Mouse (Mus musculus) embryonic facial prominence, embryonic 11.5 days (tissue): ENCODE results near the gene Crls1. TPM values are rescaled to one million over a fixed set of nuclear protein-coding genes. Genes with fewer than 3 reads are reported as not detected.

Experiments
- ATAC-seq: fragments of 200-750 bp; cut with Nextera tagmentation; replicated peaks from 2 replicates; pipeline ENCODE4 v1.8.0; 2017; ENCODE audit warnings: low read depth; ENCODE audit not compliant: insufficient number of reproducible peaks, low FRiP score, low TSS enrichment
- DNase-seq: peaks from one replicate; pipeline ENCODE4 v3.0.0-alpha.2; 2015; ENCODE audit warnings: low spot score
- H3K27ac ChIP-seq: fragments of 300-500 bp; sonication (generic); replicated peaks from 2 replicates; pipeline ENCODE4 v1.5.1; 2014; ENCODE audit warnings: mild to moderate bottlenecking, low read depth, low read length, control low read depth
- H3K27me3 ChIP-seq: fragments of 300-500 bp; sonication (generic); 2 replicates; pipeline ENCODE4 v1.6.1; 2014; ENCODE audit warnings: mild to moderate bottlenecking, low read length, moderate library complexity, mixed read lengths; ENCODE audit not compliant: control insufficient read depth, insufficient read depth
- H3K36me3 ChIP-seq: fragments of 300-500 bp; sonication (generic); replicated peaks from 2 replicates; pipeline ENCODE4 v1.6.1; 2014; ENCODE audit warnings: low read depth, mild to moderate bottlenecking, low read length, moderate library complexity, mixed read lengths; ENCODE audit not compliant: control insufficient read depth, insufficient read depth
- H3K4me1 ChIP-seq: fragments of 300-500 bp; sonication (generic); 2 replicates; pipeline ENCODE4 v1.6.1; 2014; ENCODE audit warnings: low read length, mixed read lengths; ENCODE audit not compliant: control insufficient read depth, insufficient read depth
- H3K4me2 ChIP-seq: fragments of 300-500 bp; sonication (generic); 2 replicates; pipeline ENCODE4 v1.6.1; 2014; ENCODE audit warnings: low read depth, mild to moderate bottlenecking, control low read depth, low read length, moderate library complexity
- H3K4me3 ChIP-seq: fragments of 300-500 bp; sonication (generic); 2 replicates; pipeline ENCODE4 v1.5.1; 2014; ENCODE audit warnings: low read depth, low read length, control low read depth
- H3K9ac ChIP-seq: fragments of 300-500 bp; sonication (generic); replicated peaks from 2 replicates; pipeline ENCODE4 v1.6.1; 2014; ENCODE audit warnings: mild to moderate bottlenecking, control low read depth, low read length
- H3K9me3 ChIP-seq: fragments of 300-500 bp; sonication (generic); replicated peaks from 2 replicates; pipeline ENCODE4 v1.6.1; 2016; ENCODE audit warnings: mild to moderate bottlenecking, low read length, inconsistent platforms, mixed read lengths; ENCODE audit not compliant: control insufficient read depth
- WGBS: fragments of 180-500 bp; shearing (Covaris S2); extraction: QIAGEN DNeasy Blood & Tissue Kit; methylation state at CpG from one replicate; pipeline ENCODE4 v1.1.7; 2014; 5-methylcytosine and 5-hydroxymethylcytosine counted together
- polyA plus RNA-seq: library from polyadenylated mRNA; unstranded; fragments of >200 nt; fragmentation: Nextera tagmentation; extraction: Ambion mirVana; gene quantifications from 2 replicates; pipeline ENCODE4 v1.2.1, GENCODE M21; 2014

Gene Crls1
- polyA plus RNA-seq, 1 experiment from 2014 or later: 32.3 TPM

DNA sequence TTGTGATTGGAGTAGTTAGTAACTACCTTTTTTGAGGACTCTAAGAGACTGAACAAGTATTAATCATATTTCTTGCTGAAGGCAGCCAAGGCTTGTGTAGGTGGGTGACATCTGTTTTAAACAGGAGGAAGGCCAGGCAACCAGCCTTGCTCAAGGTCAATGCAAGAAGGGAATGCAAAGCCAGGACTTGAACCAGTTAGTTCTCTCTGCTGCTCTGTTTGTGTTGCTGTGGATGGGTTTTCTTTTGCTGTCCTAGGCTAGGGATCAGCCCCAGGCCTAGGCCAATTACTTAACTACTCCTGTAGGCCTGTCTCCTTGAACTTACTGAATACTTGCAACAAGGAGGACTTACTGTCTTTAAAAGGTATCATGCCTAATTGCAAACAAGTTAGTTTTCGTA, 6.6 kb downstream of the Crls1 start:
- no peaks in the 10 kb centered on the region for H3K27me3 ChIP-seq
- no peaks in the 10 kb centered on the region for H3K9me3 ChIP-seq
- no peaks in the 10 kb centered on the region for H3K4me1 ChIP-seq
- WGBS: 86% methylated on average over 1 of the region's 1 CpGs
- H3K9ac ChIP-seq: no peak overlapping the region
- DNase-seq: no peak
- H3K27ac ChIP-seq: no peak overlapping the region
- H3K4me3 ChIP-seq: no peak overlapping the region
- no peak for ATAC-seq
- no peaks in the 10 kb centered on the region for H3K36me3 ChIP-seq
- H3K4me2 ChIP-seq: no peak overlapping the region

DNA sequence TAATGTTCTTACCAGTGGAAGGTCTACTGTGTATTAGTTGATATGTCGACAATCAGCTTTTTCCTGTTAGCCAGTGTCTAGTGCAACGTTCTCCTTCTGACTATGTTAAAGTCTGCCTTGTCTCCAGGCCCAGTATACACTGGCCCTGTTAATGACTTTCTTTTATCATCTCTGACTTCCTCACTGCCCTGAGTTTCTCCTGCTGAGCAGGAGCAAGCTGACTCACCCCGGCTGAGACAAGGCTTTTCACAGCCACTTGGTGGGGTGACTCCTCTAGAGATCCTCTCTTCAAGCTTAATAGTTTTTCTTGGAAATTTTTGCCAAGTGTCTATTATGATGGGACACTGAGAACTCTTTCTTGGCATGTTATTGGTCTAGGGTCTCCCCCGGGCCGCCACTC, 9.9 kb downstream of the Crls1 start:
- no peak overlapping the region for H3K4me3 ChIP-seq
- H3K4me1 ChIP-seq: no peaks in the 10 kb centered on the region
- no peak for ATAC-seq

GRCm38 (mm10) chr2:132860435-132860834, 14.0 kb downstream of the Crls1 start:
- H3K27me3 ChIP-seq: no peaks in the 10 kb centered on the region

More for the DNA sequence above, 9.9 kb downstream of the Crls1 start:
- no peak overlapping the region for H3K9ac ChIP-seq
- WGBS: 84% methylated on average over 5 of the region's 5 CpGs
- H3K36me3 ChIP-seq: no peaks in the 10 kb centered on the region
- H3K27me3 ChIP-seq: no peaks in the 10 kb centered on the region
- no peak overlapping the region for H3K4me2 ChIP-seq
- no peak for DNase-seq
- no peaks in the 10 kb centered on the region for H3K9me3 ChIP-seq
- H3K27ac ChIP-seq: no peak overlapping the region

GRCm38 (mm10) chr2:132861456-132861855, 15.0 kb downstream of the Crls1 start:
- Histone ChIP-seq H3K9ac (no peak overlapping the region), H3K4me2 (no peak overlapping the region), H3K36me3 (no peaks in the 10 kb centered on the region), H3K4me3 (no peak overlapping the region), H3K27me3 (no peaks in the 10 kb centered on the region), H3K9me3 (no peaks in the 10 kb centered on the region), H3K4me1 (no peaks in the 10 kb centered on the region), H3K27ac (no peak overlapping the region)
- DNase-seq: no peak
- WGBS: 89% methylated on average over 2 of the region's 2 CpGs
- no peak for ATAC-seq

More at GRCm38 (mm10) chr2:132860435-132860834, 14.0 kb downstream of the Crls1 start:
- Histone ChIP-seq H3K4me3 (no peak overlapping the region), H3K9ac (no peak overlapping the region), H3K4me2 (no peak overlapping the region), H3K4me1 (no peaks in the 10 kb centered on the region), H3K9me3 (no peaks in the 10 kb centered on the region), H3K36me3 (no peaks in the 10 kb centered on the region), H3K27ac (no peak overlapping the region)
- no peak for DNase-seq
- no peak for ATAC-seq

GRCm38 (mm10) chr2:132863325-132863724, 16.9 kb downstream of the Crls1 start:
- H3K4me2 ChIP-seq: no peak overlapping the region
- no peaks in the 10 kb centered on the region for H3K4me1 ChIP-seq
- 91% methylated on average over 2 of the region's 2 CpGs for WGBS
- no peak overlapping the region for H3K9ac ChIP-seq
- no peak for ATAC-seq
- H3K9me3 ChIP-seq: no peaks in the 10 kb centered on the region
- no peak overlapping the region for H3K4me3 ChIP-seq
- H3K27ac ChIP-seq: no peak overlapping the region
- H3K36me3 ChIP-seq: no peaks in the 10 kb centered on the region
- H3K27me3 ChIP-seq: no peaks in the 10 kb centered on the region
- no peak for DNase-seq

DNA sequence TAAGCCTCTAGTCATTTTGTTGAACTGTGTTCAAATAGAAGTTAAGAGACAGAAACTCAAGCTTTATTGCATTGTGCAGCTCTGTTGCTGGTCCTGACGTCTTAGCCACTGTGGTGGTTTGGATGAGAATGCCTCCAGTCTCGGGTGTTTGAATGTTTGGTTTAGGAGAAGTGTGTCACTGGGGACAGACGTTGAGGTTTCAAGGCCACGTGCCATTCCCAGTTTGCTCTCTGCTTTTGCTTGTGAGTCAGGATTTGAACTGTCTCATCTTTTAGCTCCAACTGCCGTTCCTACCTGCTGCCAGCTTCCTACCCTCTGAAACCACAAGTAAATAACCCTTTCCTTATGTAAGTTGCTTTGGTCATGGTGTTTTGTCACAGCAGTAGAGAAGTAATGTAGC, 21.1 kb downstream of the Crls1 start:
- Histone ChIP-seq H3K9me3 (no peaks in the 10 kb centered on the region), H3K27ac (no peak overlapping the region), H3K27me3 (no peaks in the 10 kb centered on the region), H3K36me3 (no peaks in the 10 kb centered on the region), H3K4me1 (no peaks in the 10 kb centered on the region), H3K9ac (no peak overlapping the region), H3K4me2 (no peak overlapping the region), H3K4me3 (no peak overlapping the region)
- DNase-seq (no peak), ATAC-seq (no peak)
- WGBS: 77% methylated on average over 5 of the region's 5 CpGs

GRCm38 (mm10) chr2:132869682-132870081, 23.2 kb downstream of the Crls1 start:
- DNase-seq (no peak), ATAC-seq (no peak)
- Histone ChIP-seq H3K4me1 (no peaks in the 10 kb centered on the region), H3K36me3 (no peaks in the 10 kb centered on the region), H3K4me2 (no peak overlapping the region), H3K27ac (no peak overlapping the region), H3K9me3 (no peaks in the 10 kb centered on the region), H3K9ac (no peak overlapping the region), H3K4me3 (no peak overlapping the region), H3K27me3 (no peaks in the 10 kb centered on the region)
- WGBS: 93% methylated on average over 5 of the region's 5 CpGs

DNA sequence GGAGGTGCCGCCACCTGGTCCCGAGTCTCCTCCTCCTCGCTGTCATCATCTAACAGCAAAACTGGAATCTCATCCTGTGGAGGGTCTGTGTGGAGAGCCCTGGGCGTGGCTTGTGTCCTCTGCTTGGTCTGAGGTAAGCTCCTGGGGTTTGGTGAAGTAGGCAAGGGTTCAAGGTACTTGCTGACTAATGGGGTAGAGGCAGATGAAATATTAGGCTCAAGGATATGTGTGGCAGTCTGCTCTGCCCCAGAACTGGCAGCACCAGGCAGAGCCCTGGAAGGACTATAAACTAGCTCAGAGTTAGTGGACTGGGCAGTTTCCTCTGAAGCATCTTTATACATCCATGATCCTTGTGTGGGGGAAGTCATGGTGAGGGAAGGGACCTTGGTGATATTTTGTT, 23.8 kb downstream of the Crls1 start:
- Histone ChIP-seq H3K27me3 (no peaks in the 10 kb centered on the region), H3K9me3 (no peaks in the 10 kb centered on the region), H3K27ac (no peak overlapping the region), H3K4me3 (no peak overlapping the region), H3K4me2 (no peak overlapping the region), H3K9ac (no peak overlapping the region), H3K36me3 (no peaks in the 10 kb centered on the region), H3K4me1 (no peaks in the 10 kb centered on the region)
- WGBS: 89% methylated on average over 4 of the region's 4 CpGs
- ATAC-seq (no peak), DNase-seq (no peak)
